Mouse (Mus musculus) kidney, adult 2 months (tissue): ENCODE measurements around the gene Pik3ap1.

ENCODE experiments used
- CTCF ChIP-seq: fragments of 200-500 bp; conservative IDR thresholded peaks from 2 replicates; pipeline ENCODE4 v1.5.1; 2011; ENCODE audit warnings: low read depth, mild to moderate bottlenecking, control low read depth, low read length, moderate library complexity, mixed read lengths; ENCODE audit not compliant: insufficient read depth, insufficient read length
- POLR2A ChIP-seq: fragments of 200-500 bp; IDR thresholded peaks from one replicate; pipeline ENCODE4 v1.6.1; 2011; ENCODE audit warnings: low read depth, low read length, control low read depth

GRCm38 (mm10) chr19:41338379-41338778 is 46.5 kb downstream of the Pik3ap1 start:
- TF ChIP-seq POLR2A (no peak), CTCF (no peak)
